In the genomic region with DNA sequence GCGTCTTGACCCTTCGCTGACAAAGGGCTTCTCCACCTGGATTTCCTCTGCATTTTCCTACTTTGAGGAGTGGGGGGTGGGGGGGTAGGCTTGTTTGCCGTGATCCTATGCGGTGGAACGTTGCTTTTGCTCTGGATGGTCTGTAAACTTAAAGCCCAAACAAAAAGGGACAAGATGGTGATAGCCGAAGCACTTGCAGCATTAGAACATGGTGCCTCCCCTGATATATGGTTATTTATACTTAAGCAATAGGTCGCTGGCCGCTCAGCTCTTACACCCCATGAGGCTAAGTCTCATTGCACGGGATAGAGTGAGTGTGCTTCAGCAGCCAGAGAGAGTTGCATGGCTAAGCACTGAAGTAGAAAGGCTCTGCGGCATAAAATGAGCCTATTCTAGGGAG, we compare ENCODE assay signal across 10 mouse cellular contexts. TPM values are rescaled to one million over a fixed set of nuclear protein-coding genes. Genes with fewer than 3 reads are reported as not detected.
DNase-seq lines count a peak whose midpoint lies in the region.
"Not testable (repeated sequence)": the region's sequence is repeated elsewhere in the genome, so short reads cannot be mapped to it uniquely, and the experiment has no call there.
"Had no signal": no experiment of that assay in that cellular context is flagged by ENCODE, and none has a peak within 500 bp of the region (broad histone marks: within the 10 kb centered on the region; RNA-seq: fewer than 3 reads in every experiment).

No protein-coding gene starts in this region.

- H3K27me3 ChIP-seq in heart, embryonic 10.5 days (ENCODE audit: insufficient read depth, poor library complexity, severe bottlenecking) = not testable (repeated sequence)

- not testable (repeated sequence) for H3K36me3 ChIP-seq in heart, embryonic 10.5 days

- WGBS in heart, embryonic 10.5 days = 80% methylated on average over 10 of the region's 10 CpGs

- not testable (repeated sequence) for H3K4me3 ChIP-seq in heart, embryonic 10.5 days

- H3K9me3 ChIP-seq in heart, embryonic 10.5 days = peaks cover 14% of the 10 kb centered on the region

- H3K4me1 ChIP-seq in heart, embryonic 10.5 days = not testable (repeated sequence)

- H3K27ac ChIP-seq in heart, embryonic 10.5 days = not testable (repeated sequence)

- peak; percentile 79 for DNase-seq in heart, adult 11 months
- peak; percentile 20 for DNase-seq in heart, embryonic 10.5 days (ENCODE audit: low spot score)

RNA-seq across cellular contexts. Expression of a gene that starts 58.1 kb away (rescaled TPM):
- polyA plus RNA-seq in heart, embryonic 10.5 days (2016; fragmentation: Nextera tagmentation; extraction: Ambion mirVana) = not detected in 2 replicates
- polyA plus RNA-seq: activated CD4-positive, CD25-positive, alpha-beta regulatory T cell, adult 4 months; adrenal gland, adult 2 months; brain, embryonic 14.5 days; C2C12; CD4-positive, CD25-positive, alpha-beta regulatory T cell, adult 4 months; cerebellum, adult 2 months; G1E; Patski had no signal
